Mouse (Mus musculus): ENCODE measurements at regions not wholly inside any gene's neighbourhood (a gene's known extent, or its start where the extent isn't known, plus 50 kb on each side); places are given as distances from the start of the nearest gene placed in this dataset.

DNA sequence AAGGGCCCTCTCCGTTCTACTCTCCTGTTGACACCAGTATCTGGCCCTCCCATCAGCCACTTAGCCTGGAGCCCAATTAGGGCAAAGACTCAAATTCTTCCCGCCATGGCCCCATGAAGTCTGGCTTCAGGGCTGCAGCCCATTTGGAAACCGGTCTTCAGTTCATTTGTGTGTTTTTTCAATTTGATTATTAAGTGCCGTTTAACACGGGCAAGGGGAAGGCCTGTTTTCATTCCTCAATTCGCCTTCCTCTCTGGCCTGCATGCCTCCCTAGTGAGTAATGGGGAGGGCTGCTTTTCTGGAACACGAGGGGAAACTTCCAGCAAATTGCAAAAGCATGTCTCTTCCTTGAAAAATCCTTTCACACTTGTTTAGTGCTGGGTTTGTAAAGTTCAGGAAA lies 89.1 kb upstream of the Rbpj start:
- TF ChIP-seq CTCF (IDR thresholded peaks at IDR 0.05) = no peak

DNA sequence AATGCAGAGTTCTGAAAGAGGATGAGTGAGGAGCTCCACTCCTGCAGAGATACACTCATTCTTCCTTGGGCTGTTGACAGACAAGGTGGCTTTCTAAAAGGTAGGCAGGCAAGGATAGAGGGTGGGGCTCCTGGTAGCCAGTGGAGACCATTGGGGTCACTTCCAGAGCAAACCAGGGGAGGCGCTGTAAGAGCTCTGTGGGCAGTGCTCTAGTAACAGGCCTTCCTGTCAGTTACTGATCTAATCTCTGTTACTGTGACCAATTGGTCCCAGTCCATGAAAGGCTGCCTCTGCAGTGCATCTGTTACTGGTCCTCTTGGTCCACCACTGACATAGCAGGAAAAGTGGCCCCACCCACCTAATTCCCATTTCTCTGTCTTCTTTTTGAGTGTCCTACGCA lies 88.3 kb upstream of the Rbpj start:
- WGBS = 69% methylated on average over 2 of the region's 2 CpGs

More for the DNA sequence above, 89.1 kb upstream of the Rbpj start:
- H3K4me3 ChIP-seq (ENCODE audit: low read depth, low read length) = no peak overlapping the region
- no peaks in the 10 kb centered on the region for H3K36me3 ChIP-seq (ENCODE audit: insufficient read depth, low read length)
- no peak for ATAC-seq (ENCODE audit: low FRiP score)
- WGBS = 77% methylated on average over 7 of the region's 7 CpGs
- no peak for DNase-seq (ENCODE audit: low spot score)
- H3K4me2 ChIP-seq (ENCODE audit: low read depth, low read length, poor library complexity, severe bottlenecking) = no peak overlapping the region
- H3K4me1 ChIP-seq (ENCODE audit: insufficient read depth, low read length) = no peaks in the 10 kb centered on the region
- H3K9me3 ChIP-seq (ENCODE audit: low read length) = no peaks in the 10 kb centered on the region
- H3K9ac ChIP-seq (replicated peaks; ENCODE audit: low read length, poor library complexity, severe bottlenecking) = no peak overlapping the region
- no peaks in the 10 kb centered on the region for H3K27me3 ChIP-seq (ENCODE audit: insufficient read depth, low read length)
- no peak overlapping the region for H3K27ac ChIP-seq (ENCODE audit: low read depth, low read length)

DNA sequence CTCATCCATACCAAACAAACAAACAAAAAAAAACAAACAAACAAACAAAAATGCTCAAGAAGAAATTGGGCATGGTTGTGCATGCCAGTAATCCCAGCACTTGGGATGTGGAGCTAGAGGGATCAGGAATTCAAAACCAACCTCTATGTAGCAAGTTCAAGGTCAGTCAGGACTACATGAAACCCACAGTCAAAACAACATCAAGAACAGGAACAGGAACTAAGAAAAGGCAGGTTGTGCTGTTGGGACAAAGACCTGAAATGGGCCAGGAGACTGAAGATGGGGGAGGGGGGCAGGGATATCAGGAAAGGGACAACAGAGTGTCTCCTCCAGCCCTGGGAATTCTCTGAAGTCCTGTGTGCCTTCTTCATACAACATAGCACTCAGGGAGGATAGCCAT lies 87.8 kb upstream of the Rbpj start:
- Histone ChIP-seq H3K9me3 (ENCODE audit: low read length) (no peaks in the 10 kb centered on the region), H3K36me3 (ENCODE audit: insufficient read depth, low read length) (no peaks in the 10 kb centered on the region), H3K4me2 (ENCODE audit: low read depth, low read length, poor library complexity, severe bottlenecking) (no peak overlapping the region), H3K27me3 (ENCODE audit: insufficient read depth, low read length) (no peaks in the 10 kb centered on the region), H3K9ac (replicated peaks; ENCODE audit: low read length, poor library complexity, severe bottlenecking) (no peak overlapping the region), H3K4me3 (ENCODE audit: low read depth, low read length) (no peak overlapping the region), H3K4me1 (ENCODE audit: insufficient read depth, low read length) (no peaks in the 10 kb centered on the region), H3K27ac (ENCODE audit: low read depth, low read length) (no peak overlapping the region)
- TF ChIP-seq CTCF (IDR thresholded peaks at IDR 0.05) = no peak
- ATAC-seq (ENCODE audit: low FRiP score) (no peak), DNase-seq (ENCODE audit: low spot score) (no peak)

More for the DNA sequence above, 88.3 kb upstream of the Rbpj start:
- DNase-seq (ENCODE audit: low spot score) (no peak), ATAC-seq (ENCODE audit: low FRiP score) (no peak)
- no peak overlapping the region for H3K4me3 ChIP-seq (ENCODE audit: low read depth, low read length)
- H3K9ac ChIP-seq (replicated peaks; ENCODE audit: low read length, poor library complexity, severe bottlenecking) = no peak overlapping the region
- no peaks in the 10 kb centered on the region for H3K9me3 ChIP-seq (ENCODE audit: low read length)
- H3K4me2 ChIP-seq (ENCODE audit: low read depth, low read length, poor library complexity, severe bottlenecking) = no peak overlapping the region
- TF ChIP-seq CTCF (IDR thresholded peaks at IDR 0.05) = no peak
- no peaks in the 10 kb centered on the region for H3K27me3 ChIP-seq (ENCODE audit: insufficient read depth, low read length)
- no peak overlapping the region for H3K27ac ChIP-seq (ENCODE audit: low read depth, low read length)
- H3K36me3 ChIP-seq (ENCODE audit: insufficient read depth, low read length) = no peaks in the 10 kb centered on the region
- H3K4me1 ChIP-seq (ENCODE audit: insufficient read depth, low read length) = no peaks in the 10 kb centered on the region

DNA sequence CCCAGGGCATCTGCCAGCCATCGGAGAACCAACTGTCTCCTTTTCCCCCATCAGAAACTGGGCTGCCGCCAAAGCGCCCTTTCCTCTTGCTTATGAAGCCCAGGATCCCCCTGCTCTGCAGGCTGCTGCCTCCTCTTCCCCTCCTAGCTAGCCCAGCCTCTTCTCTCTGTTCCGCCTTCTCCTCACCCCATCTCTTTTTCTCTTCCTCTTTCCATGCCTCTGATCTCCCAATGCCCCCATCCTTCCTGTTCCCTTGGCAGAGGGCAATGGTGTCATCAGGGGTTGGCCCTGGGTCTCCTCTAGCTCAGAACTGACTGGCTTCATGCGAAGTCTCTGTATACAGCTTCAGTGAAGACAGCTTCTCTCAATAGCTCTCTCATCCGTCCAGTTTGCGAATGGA lies 87.4 kb upstream of the Rbpj start:
- DNase-seq (ENCODE audit: low spot score) = no peak
- no peak for TF ChIP-seq CTCF (IDR thresholded peaks at IDR 0.05)
- no peak for ATAC-seq (ENCODE audit: low FRiP score)
- no peaks in the 10 kb centered on the region for H3K9me3 ChIP-seq (ENCODE audit: low read length)
- no peak overlapping the region for H3K4me3 ChIP-seq (ENCODE audit: low read depth, low read length)
- no peak overlapping the region for H3K4me2 ChIP-seq (ENCODE audit: low read depth, low read length, poor library complexity, severe bottlenecking)
- no peaks in the 10 kb centered on the region for H3K27me3 ChIP-seq (ENCODE audit: insufficient read depth, low read length)
- no peak overlapping the region for H3K27ac ChIP-seq (ENCODE audit: low read depth, low read length)
- no peaks in the 10 kb centered on the region for H3K4me1 ChIP-seq (ENCODE audit: insufficient read depth, low read length)
- H3K9ac ChIP-seq (replicated peaks; ENCODE audit: low read length, poor library complexity, severe bottlenecking) = no peak overlapping the region
- no peaks in the 10 kb centered on the region for H3K36me3 ChIP-seq (ENCODE audit: insufficient read depth, low read length)
- WGBS = 95% methylated on average over 7 of the region's 7 CpGs

DNA sequence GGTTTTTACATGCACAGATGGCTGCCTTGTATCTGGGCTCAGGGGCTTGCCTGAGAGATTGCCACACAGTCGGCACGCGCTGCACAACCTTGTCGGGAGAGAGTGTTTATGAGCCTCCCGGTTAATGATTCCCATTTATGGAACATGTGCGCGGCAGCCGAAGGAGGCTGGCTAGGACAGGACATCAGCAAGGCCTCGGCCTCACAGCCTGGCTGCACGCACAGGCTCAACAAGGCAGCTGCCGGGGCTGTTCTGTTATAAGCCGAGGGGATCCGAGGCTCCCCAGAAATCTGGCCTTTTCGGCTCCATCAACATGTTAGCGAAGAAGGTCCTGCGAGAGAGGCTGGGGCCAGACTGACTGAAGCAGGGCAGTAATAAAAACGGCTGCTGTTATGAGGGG lies 86.3 kb upstream of the Rbpj start:
- Histone ChIP-seq H3K4me3 (ENCODE audit: low read depth, low read length) (no peak overlapping the region), H3K4me1 (ENCODE audit: insufficient read depth, low read length) (no peaks in the 10 kb centered on the region), H3K9ac (replicated peaks; ENCODE audit: low read length, poor library complexity, severe bottlenecking) (no peak overlapping the region), H3K27ac (ENCODE audit: low read depth, low read length) (no peak overlapping the region), H3K9me3 (ENCODE audit: low read length) (no peaks in the 10 kb centered on the region), H3K36me3 (ENCODE audit: insufficient read depth, low read length) (no peaks in the 10 kb centered on the region), H3K4me2 (ENCODE audit: low read depth, low read length, poor library complexity, severe bottlenecking) (no peak overlapping the region), H3K27me3 (ENCODE audit: insufficient read depth, low read length) (no peaks in the 10 kb centered on the region)
- ATAC-seq (ENCODE audit: low FRiP score) = 0 out of 2 replicates have a peak, but pooled peaks have one; percentile 3
- DNase-seq (ENCODE audit: low spot score) = no peak
- WGBS = 68% methylated on average over 17 of the region's 17 CpGs
- TF ChIP-seq CTCF (IDR thresholded peaks at IDR 0.05) = no peak

DNA sequence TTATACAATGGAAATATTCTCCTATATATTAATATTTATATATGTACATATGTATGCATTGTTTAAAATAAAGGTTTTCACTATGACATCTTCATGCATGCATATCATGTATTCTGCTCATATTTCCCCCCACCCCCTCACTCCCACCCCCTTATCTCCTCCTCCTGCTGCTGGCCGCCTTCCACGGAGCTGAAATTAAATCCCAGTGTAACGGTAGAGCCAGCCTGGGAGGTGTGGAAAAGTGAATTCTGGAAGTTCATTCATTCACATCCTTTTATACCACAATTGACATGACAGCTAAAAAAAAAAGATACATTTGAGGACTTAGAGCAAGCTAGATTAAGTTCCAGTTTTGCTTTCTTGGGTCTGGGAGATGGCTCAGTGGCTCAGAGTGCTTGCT lies 85.7 kb upstream of the Rbpj start:
- ATAC-seq (ENCODE audit: low FRiP score) = no peak
- TF ChIP-seq CTCF (IDR thresholded peaks at IDR 0.05) = no peak
- no peak for DNase-seq (ENCODE audit: low spot score)
- no peak overlapping the region for H3K27ac ChIP-seq (ENCODE audit: low read depth, low read length)
- H3K4me3 ChIP-seq (ENCODE audit: low read depth, low read length) = no peak overlapping the region
- H3K4me2 ChIP-seq (ENCODE audit: low read depth, low read length, poor library complexity, severe bottlenecking) = no peak overlapping the region
- no peaks in the 10 kb centered on the region for H3K4me1 ChIP-seq (ENCODE audit: insufficient read depth, low read length)
- no peaks in the 10 kb centered on the region for H3K9me3 ChIP-seq (ENCODE audit: low read length)
- WGBS = 28% methylated on average over 3 of the region's 3 CpGs
- H3K9ac ChIP-seq (replicated peaks; ENCODE audit: low read length, poor library complexity, severe bottlenecking) = no peak overlapping the region
- no peaks in the 10 kb centered on the region for H3K36me3 ChIP-seq (ENCODE audit: insufficient read depth, low read length)
- no peaks in the 10 kb centered on the region for H3K27me3 ChIP-seq (ENCODE audit: insufficient read depth, low read length)
